Mouse (Mus musculus) forelimb bud, embryonic 11.5 days (tissue): ENCODE results near the gene H2-Q10.
"Not testable (repeated sequence)": the region's sequence is repeated elsewhere in the genome, so short reads cannot be mapped to it uniquely, and the experiment has no call there.

Experiments used
- DNase-seq: peaks from one replicate; pipeline ENCODE4 v3.0.0-alpha.2; 2012; ENCODE audit warnings: low read depth, low spot score

Gene H2-Q10

GRCm38 (mm10) chr17:35469842-35470751, at the start of gene H2-Q10:
Gene H2-Q10 (plus strand): TSS chr17:35470089.
- no peak for DNase-seq

GRCm38 (mm10) chr17:35420206-35420810, 49.6 kb upstream of the H2-Q10 start:
- DNase-seq = not testable (repeated sequence)

GRCm38 (mm10) chr17:35421331-35421730, 48.6 kb upstream of the H2-Q10 start:
- not testable (repeated sequence) for DNase-seq

- not testable (repeated sequence) for DNase-seq
Measured at GRCm38 (mm10) chr17:35422360-35422759, 47.5 kb upstream of the H2-Q10 start.

GRCm38 (mm10) chr17:35423131-35423810, 46.6 kb upstream of the H2-Q10 start:
- DNase-seq = not testable (repeated sequence)

DNA sequence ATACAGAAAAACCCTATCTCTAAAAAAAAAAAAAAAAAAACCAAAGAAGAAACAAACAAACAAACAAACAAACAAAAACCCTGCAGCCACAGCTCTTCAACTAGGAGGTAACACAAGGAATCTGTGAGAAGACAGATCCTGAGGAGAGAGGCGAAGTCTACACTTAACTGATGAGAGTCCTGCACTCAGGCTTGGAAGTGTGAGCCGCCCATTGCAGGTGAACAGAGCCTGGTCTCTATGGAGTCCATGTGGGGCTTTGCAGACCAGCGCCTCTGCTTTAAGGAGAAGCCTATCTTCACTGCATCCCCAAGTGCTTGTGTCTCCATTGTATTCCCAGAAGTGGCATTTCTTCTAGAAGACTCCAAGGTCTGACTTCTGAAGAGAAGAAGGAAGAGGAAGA, 45.8 kb upstream of the H2-Q10 start:
- not testable (repeated sequence) for DNase-seq

DNA sequence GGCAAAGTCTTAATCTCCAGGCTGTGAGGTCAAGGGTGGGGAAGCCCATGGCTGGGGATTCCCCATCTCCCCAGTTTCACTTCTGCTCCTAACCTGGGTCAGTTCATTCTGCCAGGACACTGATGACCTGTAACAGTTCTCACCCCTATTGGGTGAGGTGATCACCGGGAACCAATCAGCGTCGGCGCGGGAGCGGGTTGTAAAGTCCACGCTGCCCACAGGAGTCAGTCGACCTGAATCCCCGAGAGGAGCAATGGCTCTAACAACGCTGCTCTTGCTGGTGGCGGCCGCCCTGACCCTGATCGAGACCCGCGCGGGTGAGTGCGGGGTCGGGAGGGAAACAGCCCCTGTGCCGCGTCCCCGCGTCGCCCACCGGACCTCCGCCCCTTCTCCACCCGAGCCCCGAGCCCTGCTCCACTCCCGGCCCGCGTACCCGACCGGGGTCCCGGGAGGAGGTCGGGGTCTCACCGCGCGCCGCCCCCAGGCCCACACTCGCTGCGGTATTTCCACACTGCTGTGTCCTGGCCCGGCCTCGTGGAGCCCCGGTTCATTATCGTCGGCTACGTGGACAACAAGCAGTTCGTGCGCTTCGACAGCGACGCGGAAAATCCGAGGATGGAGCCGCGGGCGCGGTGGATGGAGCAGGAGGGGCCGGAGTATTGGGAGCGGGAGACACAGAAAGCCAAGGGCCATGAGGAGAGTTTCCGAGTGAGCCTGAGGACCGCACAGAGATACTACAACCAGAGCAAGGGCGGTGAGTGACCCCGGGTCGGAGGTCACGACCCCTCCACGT, 45.1 kb upstream of the H2-Q10 start, which contains the start of gene H2-Q6:
H2-Q6 (plus strand) TSS at position 227 of the 793 bp plus-strand sequence.
- peak; percentile 39 for DNase-seq

- DNase-seq = not testable (repeated sequence)
Measured at GRCm38 (mm10) chr17:35425474-35425873, 44.4 kb upstream of the H2-Q10 start.

- not testable (repeated sequence) for DNase-seq
Measured at GRCm38 (mm10) chr17:35428883-35429282, 41.0 kb upstream of the H2-Q10 start.

DNA sequence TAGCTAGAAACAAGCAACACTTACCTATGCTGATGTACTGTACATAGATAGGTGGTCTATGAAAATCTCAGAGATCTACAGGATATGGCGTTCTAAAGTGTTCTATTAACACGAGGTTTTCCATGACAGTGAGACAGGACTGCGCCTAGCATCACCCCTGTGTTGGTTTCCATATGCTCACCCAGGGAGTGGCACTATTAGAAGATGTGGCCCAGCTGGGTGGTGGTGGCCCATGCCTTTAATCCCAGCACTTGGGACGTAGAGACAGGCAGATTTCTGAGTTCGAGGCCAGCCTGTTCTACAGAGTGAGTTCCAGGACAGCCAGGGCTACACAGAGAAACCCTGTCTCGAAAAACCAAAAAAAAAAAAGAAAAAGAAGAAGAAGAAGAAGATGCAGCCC, 39.2 kb upstream of the H2-Q10 start:
- DNase-seq = not testable (repeated sequence)

GRCm38 (mm10) chr17:35432167-35432566, 37.7 kb upstream of the H2-Q10 start:
- not testable (repeated sequence) for DNase-seq

GRCm38 (mm10) chr17:35434836-35435235, 35.1 kb upstream of the H2-Q10 start:
- not testable (repeated sequence) for DNase-seq

DNA sequence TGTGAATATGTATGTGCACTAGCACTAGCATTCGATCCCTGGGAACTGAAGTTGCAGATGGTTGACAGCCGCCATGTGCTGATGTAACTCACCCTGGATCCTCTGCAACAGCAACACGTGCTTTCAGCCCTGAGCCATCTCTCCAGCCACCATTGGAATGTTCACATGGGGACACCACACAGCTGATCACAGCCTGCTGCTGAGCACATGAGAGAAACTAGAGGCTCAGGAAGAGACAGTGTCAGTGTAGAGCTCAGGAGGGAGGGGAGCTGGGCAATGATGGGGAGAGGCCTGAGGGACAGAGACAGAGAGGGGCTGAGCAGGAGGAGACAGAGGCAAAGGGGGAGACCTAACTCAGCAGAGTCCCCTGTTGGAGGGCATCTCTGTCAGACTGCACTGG, 34.3 kb upstream of the H2-Q10 start:
- not testable (repeated sequence) for DNase-seq

GRCm38 (mm10) chr17:35437386-35437936, 32.4 kb upstream of the H2-Q10 start:
- DNase-seq = not testable (repeated sequence)

- DNase-seq = not testable (repeated sequence)
Measured at GRCm38 (mm10) chr17:35438395-35438794, 31.5 kb upstream of the H2-Q10 start.

- DNase-seq = peak; percentile 63
Measured at GRCm38 (mm10) chr17:35438885-35439284, 31.0 kb upstream of the H2-Q10 start, which contains the start of gene H2-Q7. Gene H2-Q7 (plus strand): TSS chr17:35439155.

GRCm38 (mm10) chr17:35439295-35439747, 30.6 kb upstream of the H2-Q10 start:
- not testable (repeated sequence) for DNase-seq

DNA sequence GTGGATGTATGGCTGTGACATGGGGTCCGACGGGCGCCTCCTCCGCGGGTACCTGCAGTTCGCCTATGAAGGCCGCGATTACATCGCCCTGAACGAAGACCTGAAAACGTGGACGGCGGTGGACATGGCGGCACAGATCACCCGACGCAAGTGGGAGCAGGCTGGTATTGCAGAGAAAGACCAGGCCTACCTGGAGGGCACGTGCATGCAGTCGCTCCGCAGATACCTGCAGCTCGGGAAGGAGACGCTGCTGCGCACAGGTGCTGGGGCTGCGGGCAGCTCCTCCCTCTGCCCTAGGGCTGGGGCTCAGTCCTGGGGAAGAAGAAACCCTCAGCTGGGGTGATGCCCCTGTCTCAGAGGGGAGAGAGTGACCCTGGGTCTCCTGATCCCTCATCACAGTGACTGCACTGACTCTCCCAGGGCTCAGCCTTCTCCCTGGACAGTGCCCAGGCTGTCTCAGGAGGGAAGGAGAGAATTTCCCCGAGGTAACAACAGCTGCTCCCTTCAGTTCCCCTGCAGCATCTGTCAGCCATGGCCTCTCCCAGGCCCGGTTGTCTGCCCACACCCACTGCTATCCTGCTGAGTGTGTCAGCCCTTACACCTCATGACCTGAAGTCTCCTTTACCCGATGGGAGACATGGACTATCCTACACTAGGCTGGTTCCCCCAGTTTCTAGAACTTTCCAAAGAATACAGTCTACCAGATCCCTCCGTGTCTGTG, 29.8 kb upstream of the H2-Q10 start:
- not testable (repeated sequence) for DNase-seq

GRCm38 (mm10) chr17:35442376-35442775, 27.5 kb upstream of the H2-Q10 start:
- not testable (repeated sequence) for DNase-seq

GRCm38 (mm10) chr17:35444510-35444909, 25.4 kb upstream of the H2-Q10 start:
- DNase-seq = not testable (repeated sequence)
